Mouse (Mus musculus): ENCODE measurements around the gene Npas2. TPM values are rescaled to one million over a fixed set of nuclear protein-coding genes. Genes with fewer than 3 reads are reported as not detected.

Gene Npas2
- total and polyA plus RNA-seq, 2 experiments from 2014 or later: 3.5 to 3.7 TPM

DNA sequence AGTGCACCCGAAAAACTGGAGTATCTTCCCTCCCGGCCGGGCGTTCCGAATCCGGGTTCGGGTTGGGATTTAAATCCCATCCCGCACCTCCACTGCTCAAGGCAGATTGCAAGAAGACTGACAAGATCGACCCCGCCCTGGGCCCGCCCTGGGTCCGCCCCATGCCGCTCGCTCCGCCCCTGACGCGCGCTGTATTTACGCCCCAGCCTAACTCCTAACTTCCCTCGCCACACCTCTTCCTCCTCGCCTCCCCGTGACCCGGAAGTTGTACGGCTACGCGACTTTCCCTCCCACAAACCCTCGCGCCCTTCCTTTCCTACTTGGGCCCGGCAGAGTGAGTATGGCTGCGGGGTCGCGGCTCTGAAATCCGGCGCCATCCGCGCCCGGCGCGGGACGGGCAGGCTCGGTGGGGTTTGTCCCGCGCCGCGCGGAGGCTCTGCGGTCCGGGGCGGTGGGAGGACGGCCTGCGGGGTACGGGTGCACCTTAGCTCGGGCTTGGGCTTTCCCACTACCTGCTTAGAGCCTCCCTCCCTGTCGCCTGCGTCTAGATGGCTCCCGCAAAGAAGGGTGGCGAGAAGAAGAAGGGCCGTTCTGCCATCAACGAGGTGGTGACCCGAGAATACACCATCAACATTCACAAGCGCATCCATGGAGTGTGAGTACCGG, 174.2 kb downstream of the Npas2 start, which contains the start of gene Rpl31:
TSS of gene Rpl31 (plus strand) at position 242 of the 666 bp plus-strand sequence.
- TF ChIP-seq EP300 (IDR thresholded peaks at IDR 0.05; ENCODE audit: low read depth): peak; percentile 76; the same call in 1 of the 2 replicates
- TF ChIP-seq CTCF (IDR thresholded peaks at IDR 0.05; ENCODE audit: low read depth): no peak
- H3K9ac ChIP-seq (replicated peaks; ENCODE audit: low read depth, low read length): peak within 1 kb of the TSS; percentile 98
- H3K9me3 ChIP-seq (replicated peaks; ENCODE audit: control insufficient read depth, low read length): no peaks in the 10 kb centered on the region
- peak; percentile 98 for DNase-seq (ENCODE audit: low spot score)
- peak within 1 kb of the TSS; percentile 84 for H3K4me2 ChIP-seq (ENCODE audit: low read depth, low read length)
- peak within 1 kb of the TSS; percentile 97 for H3K27ac ChIP-seq (ENCODE audit: low read depth)
- H3K4me1 ChIP-seq (ENCODE audit: control insufficient read depth, insufficient read depth): peaks cover 12% of the 10 kb centered on the region; the same call in 1 of the 2 replicates
- no peaks in the 10 kb centered on the region for H3K27me3 ChIP-seq (ENCODE audit: control insufficient read depth, insufficient read depth, low read length)
- H3K4me3 ChIP-seq (ENCODE audit: low read depth, low read length): peak within 1 kb of the TSS; percentile 88
- H3K36me3 ChIP-seq (replicated peaks; ENCODE audit: control insufficient read depth, insufficient read depth, low read length): peaks cover 36% of the 10 kb centered on the region
- ATAC-seq (ENCODE audit: insufficient read depth, low read depth): peak; percentile 99
- under 1% methylated on average over 60 of the region's 62 CpGs for WGBS

- Histone ChIP-seq H3K27ac (ENCODE audit: low read depth) (peak overlapping the region; percentile 97), H3K4me2 (ENCODE audit: low read depth, low read length) (peak overlapping the region; percentile 84), H3K4me3 (ENCODE audit: low read depth, low read length) (peak overlapping the region; percentile 88), H3K4me1 (ENCODE audit: control insufficient read depth, insufficient read depth) (peaks cover 12% of the 10 kb centered on the region; the same call in 1 of the 2 replicates), H3K9ac (replicated peaks; ENCODE audit: low read depth, low read length) (peak overlapping the region; percentile 98), H3K27me3 (ENCODE audit: control insufficient read depth, insufficient read depth, low read length) (no peaks in the 10 kb centered on the region), H3K9me3 (replicated peaks; ENCODE audit: control insufficient read depth, low read length) (no peaks in the 10 kb centered on the region), H3K36me3 (replicated peaks; ENCODE audit: control insufficient read depth, insufficient read depth, low read length) (peaks cover 43% of the 10 kb centered on the region)
- no peak for TF ChIP-seq EP300 (IDR thresholded peaks at IDR 0.05; ENCODE audit: low read depth)
- TF ChIP-seq CTCF (IDR thresholded peaks at IDR 0.05; ENCODE audit: low read depth): no peak
- WGBS: under 1% methylated on average over 34 of the region's 34 CpGs
- ATAC-seq (ENCODE audit: insufficient read depth, low read depth) (peak; percentile 48), DNase-seq (ENCODE audit: low spot score) (peak; percentile 26)
These were observed 174.8 kb downstream of the Npas2 start for GRCm38 (mm10) chr1:39368267-39368841.

- Histone ChIP-seq H3K4me2 (ENCODE audit: low read depth, low read length) (no peak overlapping the region), H3K9ac (replicated peaks; ENCODE audit: low read depth, low read length) (no peak overlapping the region), H3K36me3 (replicated peaks; ENCODE audit: control insufficient read depth, insufficient read depth, low read length) (peaks cover 59% of the 10 kb centered on the region), H3K4me3 (ENCODE audit: low read depth, low read length) (no peak overlapping the region), H3K27me3 (ENCODE audit: control insufficient read depth, insufficient read depth, low read length) (no peaks in the 10 kb centered on the region), H3K9me3 (replicated peaks; ENCODE audit: control insufficient read depth, low read length) (no peaks in the 10 kb centered on the region), H3K4me1 (ENCODE audit: control insufficient read depth, insufficient read depth) (peaks cover 12% of the 10 kb centered on the region; the same call in 1 of the 2 replicates), H3K27ac (ENCODE audit: low read depth) (no peak overlapping the region)
- WGBS: 72% methylated on average over 6 of the region's 6 CpGs
- no peak for DNase-seq (ENCODE audit: low spot score)
- TF ChIP-seq CTCF (IDR thresholded peaks at IDR 0.05; ENCODE audit: low read depth) (no peak), EP300 (IDR thresholded peaks at IDR 0.05; ENCODE audit: low read depth) (no peak)
- ATAC-seq (ENCODE audit: insufficient read depth, low read depth): no peak
These were observed 176.9 kb downstream of the Npas2 start for GRCm38 (mm10) chr1:39370431-39370830.

DNA sequence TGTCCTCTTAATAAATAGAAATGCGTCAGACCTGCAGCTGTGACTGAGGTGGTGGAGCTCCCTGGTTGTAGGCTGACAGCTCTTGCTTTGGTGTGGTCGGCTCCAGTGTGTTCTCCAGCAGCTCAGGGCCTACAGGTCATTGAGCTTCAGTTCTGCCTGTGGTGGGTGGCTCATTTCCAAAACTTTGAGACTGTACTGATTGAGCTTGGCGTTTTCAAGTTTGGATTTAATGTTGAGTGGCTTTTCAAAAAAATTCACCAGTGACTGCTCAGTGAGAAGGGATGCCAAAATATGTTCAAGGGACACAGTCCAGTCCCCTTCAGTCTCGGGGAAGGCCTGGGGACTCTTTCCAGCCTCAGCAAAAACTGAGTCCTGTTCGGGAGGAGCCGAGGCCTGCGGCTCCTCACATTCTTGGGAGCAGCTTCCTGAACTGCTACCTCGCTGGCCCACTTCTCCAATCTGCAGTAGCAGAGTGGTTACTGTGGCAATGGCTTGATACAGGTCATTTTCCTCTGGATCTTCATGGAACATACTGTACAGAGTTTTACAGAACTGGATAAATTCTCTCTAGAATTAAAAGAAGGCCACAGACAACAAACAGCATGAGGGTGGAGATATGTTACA, 178.8 kb downstream of the Npas2 start:
- Histone ChIP-seq H3K27ac (ENCODE audit: low read depth) (no peak overlapping the region), H3K4me2 (ENCODE audit: low read depth, low read length) (no peak overlapping the region), H3K36me3 (replicated peaks; ENCODE audit: control insufficient read depth, insufficient read depth, low read length) (peaks cover 71% of the 10 kb centered on the region), H3K9me3 (replicated peaks; ENCODE audit: control insufficient read depth, low read length) (no peaks in the 10 kb centered on the region), H3K4me1 (ENCODE audit: control insufficient read depth, insufficient read depth) (0 out of 2 replicates have a peak, but pooled peaks cover 7% of the 10 kb centered on the region), H3K9ac (replicated peaks; ENCODE audit: low read depth, low read length) (no peak overlapping the region), H3K27me3 (ENCODE audit: control insufficient read depth, insufficient read depth, low read length) (no peaks in the 10 kb centered on the region), H3K4me3 (ENCODE audit: low read depth, low read length) (no peak overlapping the region)
- ATAC-seq (ENCODE audit: insufficient read depth, low read depth) (no peak), DNase-seq (ENCODE audit: low spot score) (no peak)
- no peak for TF ChIP-seq CTCF (IDR thresholded peaks at IDR 0.05; ENCODE audit: low read depth)
- TF ChIP-seq EP300 (IDR thresholded peaks at IDR 0.05; ENCODE audit: low read depth): no peak
- 67% methylated on average over 8 of the region's 8 CpGs for WGBS

DNA sequence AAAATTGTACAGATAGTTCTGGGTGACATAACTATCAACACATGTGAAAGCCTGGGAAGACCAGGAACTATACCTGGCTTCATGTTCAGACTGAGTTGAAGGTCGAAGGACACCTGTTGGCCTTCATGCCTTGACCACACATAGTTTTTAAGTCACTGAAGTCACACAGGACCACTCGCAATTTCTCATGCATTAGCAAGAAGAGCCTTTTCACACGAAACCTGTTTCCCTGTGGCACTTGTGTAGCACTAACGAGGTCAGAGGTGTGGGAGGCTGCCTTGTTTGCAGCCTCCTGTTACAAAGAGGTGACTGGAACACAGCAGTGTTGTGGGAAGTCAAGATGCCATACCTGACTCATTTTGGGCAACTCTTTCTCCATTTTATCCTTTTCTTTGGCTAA, 179.8 kb downstream of the Npas2 start:
- no peak for TF ChIP-seq EP300 (IDR thresholded peaks at IDR 0.05; ENCODE audit: low read depth)
- TF ChIP-seq CTCF (IDR thresholded peaks at IDR 0.05; ENCODE audit: low read depth): no peak
- Histone ChIP-seq H3K4me3 (ENCODE audit: low read depth, low read length) (no peak overlapping the region), H3K4me1 (ENCODE audit: control insufficient read depth, insufficient read depth) (0 out of 2 replicates have a peak, but pooled peaks cover 7% of the 10 kb centered on the region), H3K36me3 (replicated peaks; ENCODE audit: control insufficient read depth, insufficient read depth, low read length) (peaks cover 71% of the 10 kb centered on the region), H3K27me3 (ENCODE audit: control insufficient read depth, insufficient read depth, low read length) (no peaks in the 10 kb centered on the region), H3K27ac (ENCODE audit: low read depth) (no peak overlapping the region), H3K9ac (replicated peaks; ENCODE audit: low read depth, low read length) (no peak overlapping the region), H3K9me3 (replicated peaks; ENCODE audit: control insufficient read depth, low read length) (no peaks in the 10 kb centered on the region), H3K4me2 (ENCODE audit: low read depth, low read length) (no peak overlapping the region)
- WGBS: 72% methylated on average over 4 of the region's 4 CpGs
- ATAC-seq (ENCODE audit: insufficient read depth, low read depth) (no peak), DNase-seq (ENCODE audit: low spot score) (no peak)

Data from heart, postnatal 0 days (tissue).